Mouse (Mus musculus): ENCODE measurements around the gene Gm20837. TPM values are rescaled to one million over a fixed set of nuclear protein-coding genes. Genes with fewer than 3 reads are reported as not detected.

Gene Gm20837
- polyA plus RNA-seq (2014; fragmentation: Illumina TruSeq; extraction: RNeasy Lipid Tissue Mini Kit (QIAGEN cat#74804)), result not detected

DNA sequence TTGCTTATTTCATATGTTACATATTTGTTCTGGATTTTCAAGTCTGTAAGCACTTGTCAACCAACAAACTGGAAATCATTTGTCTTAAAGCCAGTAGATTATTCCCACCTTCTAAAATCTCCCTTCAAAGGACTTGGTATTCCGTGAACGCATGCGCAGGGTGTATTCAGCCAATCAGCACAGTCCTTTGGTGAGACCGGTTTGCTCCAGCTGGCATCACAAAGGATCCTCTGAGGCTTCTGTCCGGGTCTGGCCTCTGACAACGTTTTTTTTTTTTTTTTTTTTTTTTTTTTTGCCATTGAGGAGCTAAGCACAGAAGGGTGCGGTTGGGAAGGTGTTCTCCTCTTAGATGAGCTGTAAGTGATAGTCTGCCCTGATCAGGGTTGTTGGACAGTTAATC, at the start of gene Gm20837:
Gm20837 (plus strand) TSS at position 301 of the 400 bp plus-strand sequence.

